ENCODE assay signal across 1 mouse cellular context in genomic region chr11:116129993-116130487, GRCm38 (mm10).
TF ChIP-seq lines count a peak whose summit lies in the region.

No protein-coding gene starts in this region.

TF ChIP-seq in MEL, 35 proteins besides CTCF, POLR2A, EP300 and RAD21 (continued from another document):
- TF ChIP-seq MAFK (IDR thresholded peaks at IDR 0.05; ENCODE audit: borderline replicate concordance, low read depth, low read length) (0 out of 2 replicates have a peak, but pooled peaks have one; percentile 26), ETS1 (IDR thresholded peaks at IDR 0.05; ENCODE audit: low read depth, low read length) (peak; percentile 82), BHLHE40 (IDR thresholded peaks at IDR 0.05; ENCODE audit: borderline replicate concordance, low read depth, low read length) (no peak), NELFE (IDR thresholded peaks at IDR 0.05; ENCODE audit: low read depth, low read length) (no peak), RCOR1 (IDR thresholded peaks at IDR 0.05; ENCODE audit: low read depth, low read length) (peak; percentile 22; the same call in 1 of the 2 replicates), TBP (IDR thresholded peaks at IDR 0.05; ENCODE audit: low read depth, low read length) (no peak), SMC3 (IDR thresholded peaks at IDR 0.05; ENCODE audit: low read depth, low read length) (no peak), UBTF (IDR thresholded peaks at IDR 0.05; ENCODE audit: borderline replicate concordance, insufficient read depth, low read depth, low read length) (no peak), USF1 (IDR thresholded peaks at IDR 0.05; ENCODE audit: low read depth, low read length) (no peak), POLR2AphosphoS5 (IDR thresholded peaks at IDR 0.05; ENCODE audit: borderline replicate concordance, low read depth, low read length) (no peak), POLR2AphosphoS2 (IDR thresholded peaks at IDR 0.05; ENCODE audit: low read length) (no peak), ZMIZ1 (IDR thresholded peaks at IDR 0.05; ENCODE audit: low read depth, low read length) (peak; percentile 38; the same call in 1 of the 2 replicates), MYB (IDR thresholded peaks at IDR 0.05; ENCODE audit: low read depth, low read length) (no peak), MAX (IDR thresholded peaks at IDR 0.05; ENCODE audit: low read length) (no peak), ZNF384 (IDR thresholded peaks at IDR 0.05; ENCODE audit: low read depth, low read length) (no peak), ELF1 (IDR thresholded peaks at IDR 0.05; ENCODE audit: low read depth, low read length) (no peak), JUND (IDR thresholded peaks at IDR 0.05; ENCODE audit: low read depth, low read length) (0 out of 2 replicates have a peak, but pooled peaks have one; percentile 3), TAL1 (IDR thresholded peaks at IDR 0.05; ENCODE audit: low read length) (no peak), ZC3H11A (IDR thresholded peaks at IDR 0.05; ENCODE audit: low read depth, low read length) (no peak), MXI1 (IDR thresholded peaks at IDR 0.05; ENCODE audit: low read depth, low read length) (no peak), E2F4 (IDR thresholded peaks at IDR 0.05; ENCODE audit: borderline replicate concordance, low read depth, low read length) (no peak), CHD2 (IDR thresholded peaks at IDR 0.05; ENCODE audit: low read length) (no peak), KAT2A (conservative IDR thresholded peaks at IDR 0.05; ENCODE audit: low read depth, low read length) (no peak), GABPA (IDR thresholded peaks at IDR 0.05; ENCODE audit: low read depth, low read length) (0 out of 2 replicates have a peak, but pooled peaks have one; percentile 29), SIN3A (IDR thresholded peaks at IDR 0.05; ENCODE audit: low read length) (peak; percentile 23; the same call in 1 of the 2 replicates)
